Mouse (Mus musculus): Measurements from ENCODE around the gene Aff3.

GRCm38 (mm10) chr1:38699244-38699643 lies 34.5 kb upstream of the Aff3 start:
- no peak for TF ChIP-seq CTCF (IDR thresholded peaks at IDR 0.05; ENCODE audit: low read depth)
- no peak for TF ChIP-seq EP300 (optimal IDR thresholded peaks at IDR 0.05)

Data from stomach, postnatal 0 days (tissue).